Mouse (Mus musculus) heart, postnatal 4 days (tissue): ENCODE measurements around the gene Pianp. TPM values are rescaled to one million over a fixed set of nuclear protein-coding genes. Genes with fewer than 3 reads are reported as not detected.

Experiments used
- DNase-seq: peaks from one replicate; pipeline ENCODE4 v3.0.0; 2021
- total RNA-seq, 2 experiments: library from RNA; stranded (reverse); gene quantifications; 2 replicates each; pipeline ENCODE4 v1.2.3; 2021

Pianp gene
- 1 to 10 TPM in 1 of 2 experiments, under 1 TPM in 1; 0.69 to 1.5 TPM for total RNA-seq

- peak; percentile 84 for DNase-seq
These were observed at the start of gene Pianp for GRCm38 (mm10) chr6:124996551-124997501. Gene Pianp, plus strand, starts transcription at chr6:124996694.

GRCm38 (mm10) chr6:124953991-124954715 is 42.3 kb upstream of the Pianp start:
- no peak for DNase-seq

- no peak for DNase-seq
These were observed 41.3 kb upstream of the Pianp start for GRCm38 (mm10) chr6:124955212-124955611.

- DNase-seq: no peak
These were observed 38.4 kb upstream of the Pianp start for GRCm38 (mm10) chr6:124958127-124958526.

- no peak for DNase-seq
These were observed 36.5 kb upstream of the Pianp start for GRCm38 (mm10) chr6:124959960-124960359.

- DNase-seq: no peak
These were observed 35.5 kb upstream of the Pianp start for GRCm38 (mm10) chr6:124961021-124961420.

- no peak for DNase-seq
These were observed 31.9 kb upstream of the Pianp start for GRCm38 (mm10) chr6:124964638-124965037.

GRCm38 (mm10) chr6:124965088-124965719 is 31.3 kb upstream of the Pianp start, which contains the start of gene Cops7a:
Gene Cops7a, minus strand, starts transcription at chr6:124965538.
- DNase-seq: peak; percentile 97

GRCm38 (mm10) chr6:124965747-124966146 is 30.7 kb upstream of the Pianp start:
- DNase-seq: no peak

- peak; percentile 19 for DNase-seq
These were observed 29.9 kb upstream of the Pianp start for GRCm38 (mm10) chr6:124966466-124967118.

GRCm38 (mm10) chr6:124967766-124968165 is 28.7 kb upstream of the Pianp start:
- DNase-seq: peak; percentile 68

- DNase-seq: no peak
These were observed 4.3 kb upstream of the Pianp start for GRCm38 (mm10) chr6:124992241-124992640.

GRCm38 (mm10) chr6:124993365-124993764 is 3.1 kb upstream of the Pianp start:
- DNase-seq: no peak

- DNase-seq: no peak
These were observed 2.6 kb upstream of the Pianp start for GRCm38 (mm10) chr6:124993876-124994275.

- no peak for DNase-seq
These were observed 1.2 kb upstream of the Pianp start for GRCm38 (mm10) chr6:124995246-124995645.

GRCm38 (mm10) chr6:124995831-124996403 is 577 bp upstream of the Pianp start:
- no peak for DNase-seq

GRCm38 (mm10) chr6:124998066-124998465 is 1.6 kb downstream of the Pianp start:
- DNase-seq: no peak

- DNase-seq: no peak
These were observed 2.6 kb downstream of the Pianp start for GRCm38 (mm10) chr6:124999091-124999490.

GRCm38 (mm10) chr6:124999546-124999945 is 3.1 kb downstream of the Pianp start:
- DNase-seq: no peak

- DNase-seq: no peak
These were observed 7.2 kb downstream of the Pianp start for GRCm38 (mm10) chr6:125003706-125004105.

- DNase-seq: no peak
These were observed 8.6 kb downstream of the Pianp start for GRCm38 (mm10) chr6:125005086-125005485.

- no peak for DNase-seq
These were observed 11.6 kb downstream of the Pianp start for GRCm38 (mm10) chr6:125008060-125008459.
